Mouse (Mus musculus): ENCODE measurements around the gene Mta3. TPM values are rescaled to one million over a fixed set of nuclear protein-coding genes. Genes with fewer than 3 reads are reported as not detected.

Gene Mta3
- total RNA-seq, 2 experiments from 2014 or later, result 18.0 to 19.2 TPM

- no peak for DNase-seq
These were observed 104.3 kb downstream of the Mta3 start for GRCm38 (mm10) chr17:83810285-83810684.

GRCm38 (mm10) chr17:83812200-83812944, 106.4 kb downstream of the Mta3 start:
- no peak for DNase-seq

GRCm38 (mm10) chr17:83813050-83813449, 107.1 kb downstream of the Mta3 start:
- DNase-seq, result no peak

- DNase-seq, result no peak
These were observed 111.0 kb downstream of the Mta3 start for GRCm38 (mm10) chr17:83816996-83817395.

- DNase-seq, result peak; percentile 18 to 28
These were observed 113.5 kb downstream of the Mta3 start for GRCm38 (mm10) chr17:83819503-83819902.

GRCm38 (mm10) chr17:83820701-83821100, 114.7 kb downstream of the Mta3 start:
- no peak for DNase-seq

- DNase-seq, result no peak
These were observed 115.9 kb downstream of the Mta3 start for GRCm38 (mm10) chr17:83821876-83822275.

- no peak for DNase-seq
These were observed 117.9 kb downstream of the Mta3 start for GRCm38 (mm10) chr17:83823835-83824234.

GRCm38 (mm10) chr17:83829356-83829755, 123.4 kb downstream of the Mta3 start:
- no peak for DNase-seq

GRCm38 (mm10) chr17:83830616-83831292, 124.8 kb downstream of the Mta3 start:
- no peak for DNase-seq

- no peak for DNase-seq
These were observed 128.2 kb downstream of the Mta3 start for GRCm38 (mm10) chr17:83834120-83834519.

- no peak for DNase-seq
These were observed 130.1 kb downstream of the Mta3 start for GRCm38 (mm10) chr17:83836048-83836447.

GRCm38 (mm10) chr17:83837659-83838190, 131.8 kb downstream of the Mta3 start:
- DNase-seq, result no peak

GRCm38 (mm10) chr17:83839132-83839531, 133.2 kb downstream of the Mta3 start:
- no peak for DNase-seq

- no peak for DNase-seq
These were observed 135.0 kb downstream of the Mta3 start for GRCm38 (mm10) chr17:83841011-83841410.

- DNase-seq, result no peak
These were observed 137.8 kb downstream of the Mta3 start for GRCm38 (mm10) chr17:83843780-83844179.

- DNase-seq, result no peak
These were observed 139.6 kb downstream of the Mta3 start for GRCm38 (mm10) chr17:83845538-83845937.

GRCm38 (mm10) chr17:83846301-83847021, 140.5 kb downstream of the Mta3 start:
- no peak for DNase-seq

GRCm38 (mm10) chr17:83847100-83847499, 141.1 kb downstream of the Mta3 start:
- no peak for DNase-seq

- peak in 1 of 2 experiments; percentile 40 for DNase-seq
These were observed 141.9 kb downstream of the Mta3 start, which contains the start of gene Haao for GRCm38 (mm10) chr17:83847815-83848214. Gene Haao, minus strand, starts transcription at chr17:83847963.

- no peak for DNase-seq
These were observed 142.5 kb downstream of the Mta3 start for GRCm38 (mm10) chr17:83848482-83848881.

- no peak for DNase-seq
These were observed 143.2 kb downstream of the Mta3 start for GRCm38 (mm10) chr17:83849081-83849675.

Measured in heart, adult 18-20 months (tissue).